Mouse (Mus musculus): ENCODE measurements around the gene Mknk2.

GRCm38 (mm10) chr10:80693401-80694045 lies 15.6 kb upstream of the Mknk2 start:
- no peak for TF ChIP-seq POLR2A (IDR thresholded peaks at IDR 0.05; ENCODE audit: insufficient read depth, low read length)
- no peak for TF ChIP-seq CTCF (IDR thresholded peaks at IDR 0.05; ENCODE audit: low read depth, low read length)
- TF ChIP-seq EP300 (IDR thresholded peaks at IDR 0.05; ENCODE audit: insufficient read depth, low read depth, low read length): no peak

Data from ES-Bruce4 (cell line).